Mouse (Mus musculus) olfactory bulb, adult 2 months (tissue): ENCODE measurements around the gene Ets1.

ENCODE experiments used
- CTCF ChIP-seq: fragments of 200-500 bp; IDR thresholded peaks from 2 replicates; pipeline ENCODE4 v1.5.1; 2012; ENCODE audit warnings: low read depth, mild to moderate bottlenecking, low read length, moderate library complexity; ENCODE audit not compliant: insufficient read depth
- POLR2A ChIP-seq: fragments of 200-500 bp; IDR thresholded peaks from 2 replicates; pipeline ENCODE4 v1.6.1; 2012; ENCODE audit warnings: mild to moderate bottlenecking, low read depth, low read length, moderate library complexity; ENCODE audit not compliant: insufficient read depth

GRCm38 (mm10) chr9:32675671-32676409 lies 39.8 kb downstream of the Ets1 start:
- TF ChIP-seq POLR2A, result no peak
- TF ChIP-seq CTCF, result no peak
